Mouse (Mus musculus): ENCODE results near the gene Epo.

Gene Epo

GRCm38 (mm10) chr5:137474351-137474750 lies 58.7 kb downstream of the Epo start:
- DNase-seq, result no peak

GRCm38 (mm10) chr5:137472252-137472904 lies 60.7 kb downstream of the Epo start:
- DNase-seq, result no peak

GRCm38 (mm10) chr5:137466946-137467345 lies 66.1 kb downstream of the Epo start:
- DNase-seq, result no peak

- DNase-seq, result no peak
These were observed 68.0 kb downstream of the Epo start for GRCm38 (mm10) chr5:137465049-137465448.

- DNase-seq, result no peak
These were observed 77.0 kb downstream of the Epo start for GRCm38 (mm10) chr5:137455866-137456591.

- no peak for DNase-seq
These were observed 77.8 kb downstream of the Epo start for GRCm38 (mm10) chr5:137455206-137455605.

GRCm38 (mm10) chr5:137445536-137445935 lies 87.5 kb downstream of the Epo start:
- no peak for DNase-seq

- DNase-seq, result no peak
These were observed 92.7 kb downstream of the Epo start for GRCm38 (mm10) chr5:137440216-137440855.

- DNase-seq, result no peak
These were observed 99.2 kb downstream of the Epo start for GRCm38 (mm10) chr5:137433889-137434288.

Data from cerebellum, adult 11-12 months (tissue).